Mouse (Mus musculus): ENCODE results near the gene Wsb2.
"Not testable (repeated sequence)": the region's sequence is repeated elsewhere in the genome, so short reads cannot be mapped to it uniquely, and the experiment has no call there.

Wsb2 gene

DNA sequence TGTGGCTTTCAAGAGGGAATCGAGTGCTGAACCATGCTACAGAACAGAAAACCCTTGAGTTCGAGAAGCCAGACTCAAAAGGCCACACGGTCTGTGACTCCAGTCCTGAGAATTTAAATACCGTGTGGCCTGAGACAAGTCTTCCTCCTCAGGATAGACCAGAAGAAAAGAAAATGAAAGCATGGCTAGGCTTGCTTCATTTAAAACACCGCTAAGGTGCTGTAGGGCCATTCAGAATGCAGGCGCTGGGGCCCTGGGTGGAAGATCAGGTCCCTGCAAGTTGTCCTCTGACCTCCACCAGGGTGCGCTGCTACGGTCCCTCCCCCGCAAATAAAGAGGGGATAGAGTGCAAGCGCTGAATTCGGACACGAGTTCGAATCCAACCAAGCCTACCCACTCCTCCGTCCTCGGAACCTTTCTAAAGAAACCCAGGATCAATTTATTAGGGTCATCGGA, 31.2 kb downstream of the Wsb2 start:
- peak in 1 of 2 experiments; percentile 32 for DNase-seq (ENCODE audit: low spot score in 2 of 2)

GRCm38 (mm10) chr5:117388877-117389276, 31.8 kb downstream of the Wsb2 start, which contains the start of gene Rfc5:
TSS of gene Rfc5 (minus strand) at chr5:117389047.
- DNase-seq (ENCODE audit: low spot score in 2 of 2), result peak; percentile 90 to 94

GRCm38 (mm10) chr5:117390895-117391294, 33.8 kb downstream of the Wsb2 start:
- DNase-seq (ENCODE audit: low spot score in 2 of 2), result no peak

GRCm38 (mm10) chr5:117395834-117396233, 38.7 kb downstream of the Wsb2 start:
- DNase-seq (ENCODE audit: low spot score in 2 of 2), result no peak

DNA sequence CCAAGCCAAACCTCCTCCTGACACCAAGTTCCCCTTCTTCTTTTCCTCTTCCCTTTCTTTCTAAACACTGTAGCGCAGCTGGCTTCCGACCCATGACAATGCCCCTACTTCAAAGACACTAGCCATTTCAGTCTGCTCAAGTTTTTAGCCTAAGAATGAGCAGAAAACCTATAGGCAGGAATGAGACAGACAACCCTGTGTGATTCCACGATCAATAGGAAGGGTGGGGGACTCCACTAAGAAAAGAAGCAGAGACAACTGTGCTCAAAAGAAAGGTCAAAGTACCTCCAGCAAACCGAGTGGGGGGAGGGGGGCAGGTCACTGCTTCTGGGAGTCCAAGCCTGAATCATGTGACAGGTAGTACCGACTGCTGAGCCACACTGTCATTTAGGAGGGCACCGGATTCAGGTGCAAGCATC, 39.5 kb downstream of the Wsb2 start:
- DNase-seq (ENCODE audit: low spot score in 2 of 2), result no peak

GRCm38 (mm10) chr5:117397371-117397770, 40.3 kb downstream of the Wsb2 start:
- DNase-seq (ENCODE audit: low spot score in 2 of 2), result no peak

DNA sequence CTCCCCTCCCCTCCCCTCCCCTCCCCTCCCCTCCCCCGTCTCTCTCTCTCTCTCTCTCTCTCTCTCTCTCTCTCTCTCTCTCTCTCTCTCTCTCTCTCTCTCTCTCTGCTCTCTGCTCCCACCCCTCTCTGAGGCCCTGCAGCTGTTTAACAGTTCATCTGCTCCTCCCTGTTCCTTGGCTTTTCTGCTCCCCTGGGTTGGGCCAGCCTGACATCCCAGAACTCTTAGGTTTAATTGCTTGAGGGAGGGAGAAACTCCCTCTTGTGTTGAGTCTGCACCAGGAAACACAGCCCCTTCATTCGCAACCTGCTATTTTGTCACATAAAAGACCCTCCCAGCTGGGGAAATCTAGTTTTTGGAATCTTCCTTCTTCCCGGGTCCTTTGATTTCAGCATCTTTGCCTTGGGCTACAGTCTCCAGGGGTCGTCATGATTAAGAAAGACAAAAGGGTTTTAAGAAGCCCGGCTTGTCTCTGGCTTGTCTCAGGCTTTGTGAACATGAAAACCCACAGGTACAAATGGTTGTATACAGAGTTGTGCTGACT, 41.0 kb downstream of the Wsb2 start:
- peak in 1 of 2 experiments; percentile 30 for DNase-seq (ENCODE audit: low spot score in 2 of 2)

DNA sequence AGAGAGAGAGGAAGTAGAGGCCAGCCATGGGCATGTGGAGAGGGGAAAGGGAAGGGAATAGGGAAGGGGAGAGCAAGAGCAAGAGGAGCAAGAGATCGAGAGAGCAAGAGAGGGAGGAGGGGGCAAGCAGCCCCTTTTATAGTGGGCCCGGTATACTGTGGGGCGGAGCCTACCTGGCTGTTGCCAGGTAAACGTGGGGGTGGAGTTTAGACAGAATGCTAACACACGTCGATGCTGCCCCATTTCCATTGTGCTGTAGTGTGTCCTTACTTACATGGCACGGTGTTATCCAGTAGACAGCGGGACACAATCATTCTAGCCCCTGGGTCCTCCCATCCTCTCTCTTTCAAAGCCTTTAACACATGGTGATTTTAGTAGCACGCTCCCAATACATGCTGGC, 42.2 kb downstream of the Wsb2 start:
- no peak for DNase-seq (ENCODE audit: low spot score in 2 of 2)

DNA sequence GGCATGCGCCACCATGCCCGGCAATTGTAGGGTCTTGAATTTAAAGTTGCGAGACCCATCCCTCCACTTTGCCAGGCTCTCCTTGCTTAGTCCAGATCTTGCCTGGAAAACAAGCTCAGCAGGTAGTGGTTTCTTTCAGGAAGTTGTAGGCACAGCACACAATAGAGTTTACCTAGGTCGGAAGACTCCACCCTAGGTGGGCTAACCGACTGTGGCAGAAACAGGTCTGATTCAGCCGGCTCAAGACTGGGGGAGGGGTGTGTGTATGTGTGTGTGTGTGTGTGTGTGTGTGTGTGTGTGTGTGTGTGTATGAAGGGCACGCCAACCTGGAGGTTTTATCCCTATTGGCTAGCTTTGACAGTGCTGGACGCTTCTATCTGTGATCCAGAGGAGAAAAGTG, 46.5 kb downstream of the Wsb2 start:
- no peak for DNase-seq (ENCODE audit: low spot score in 2 of 2)

- DNase-seq (ENCODE audit: low spot score in 2 of 2), result not testable (repeated sequence)
Measured at GRCm38 (mm10) chr5:117404671-117405070, 47.6 kb downstream of the Wsb2 start.

- no peak for DNase-seq (ENCODE audit: low spot score in 2 of 2)
Measured at GRCm38 (mm10) chr5:117408216-117408615, 51.1 kb downstream of the Wsb2 start.

DNA sequence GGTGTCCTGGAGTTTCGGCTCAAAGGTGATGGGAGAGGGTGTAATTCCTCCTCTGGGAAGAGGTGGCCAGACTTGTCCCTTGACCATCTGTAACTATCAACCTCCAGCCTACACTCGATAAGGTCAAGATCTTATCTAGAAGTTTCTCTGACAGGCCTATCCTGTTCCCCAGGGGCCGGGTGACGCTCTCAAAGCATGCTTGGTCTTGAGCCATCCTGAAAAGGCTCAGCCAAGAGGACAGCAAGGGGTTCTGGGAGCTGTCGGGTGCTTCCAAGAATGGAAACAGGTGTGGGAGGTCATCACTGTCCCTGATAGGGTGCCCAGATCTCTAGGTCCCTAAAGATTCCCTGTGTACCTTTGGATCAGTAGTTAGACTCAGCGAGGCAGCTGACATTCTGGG, 52.3 kb downstream of the Wsb2 start:
- DNase-seq (ENCODE audit: low spot score in 2 of 2), result peak in 1 of 2 experiments; percentile 51

GRCm38 (mm10) chr5:117413507-117414501, 56.7 kb downstream of the Wsb2 start, which contains the start of gene Ksr2:
TSS of gene Ksr2 (plus strand) at chr5:117414000.
- peak; percentile 10 to 38 for DNase-seq (ENCODE audit: low spot score in 2 of 2)

- no peak for DNase-seq (ENCODE audit: low spot score in 2 of 2)
Measured at GRCm38 (mm10) chr5:117414611-117415010, 57.5 kb downstream of the Wsb2 start.

- no peak for DNase-seq (ENCODE audit: low spot score in 2 of 2)
Measured at GRCm38 (mm10) chr5:117415011-117415912, 58.2 kb downstream of the Wsb2 start.

- DNase-seq (ENCODE audit: low spot score in 2 of 2), result no peak
Measured at GRCm38 (mm10) chr5:117417442-117417841, 60.3 kb downstream of the Wsb2 start.
